Mouse (Mus musculus): Measurements from ENCODE around the gene Them7.

Them7 gene

DNA sequence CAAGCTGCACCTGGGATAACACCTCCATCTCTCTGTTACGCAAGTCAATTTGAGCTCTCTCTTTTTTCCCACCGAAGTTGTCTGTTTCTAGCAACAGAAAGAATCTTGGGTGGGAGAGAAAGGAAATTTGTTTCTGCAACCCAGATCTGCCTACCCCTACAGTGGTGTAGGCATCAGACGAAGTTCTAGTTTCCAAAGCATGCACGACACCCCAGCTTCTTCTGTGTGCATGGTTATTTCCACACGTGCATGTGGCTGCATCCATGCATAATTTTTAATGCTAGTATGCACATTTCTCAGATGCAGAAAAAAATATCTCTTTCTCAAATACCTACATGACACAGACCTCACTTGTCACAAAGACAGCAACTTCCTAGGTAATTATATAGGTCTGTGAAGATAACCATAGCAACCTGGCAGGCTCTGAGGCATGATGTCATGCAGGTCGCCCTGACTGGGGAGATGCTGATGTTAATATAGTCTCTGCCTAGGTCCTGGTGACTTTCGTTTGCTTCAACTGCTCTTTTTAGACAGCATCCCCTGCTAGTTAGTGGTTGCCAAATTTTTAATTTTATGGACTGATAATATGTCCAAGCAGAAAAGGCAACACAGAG is 192.0 kb downstream of the Them7 start:
- DNase-seq (ENCODE audit: low spot score in 2 of 2): peak in 1 of 2 experiments; percentile 39

DNA sequence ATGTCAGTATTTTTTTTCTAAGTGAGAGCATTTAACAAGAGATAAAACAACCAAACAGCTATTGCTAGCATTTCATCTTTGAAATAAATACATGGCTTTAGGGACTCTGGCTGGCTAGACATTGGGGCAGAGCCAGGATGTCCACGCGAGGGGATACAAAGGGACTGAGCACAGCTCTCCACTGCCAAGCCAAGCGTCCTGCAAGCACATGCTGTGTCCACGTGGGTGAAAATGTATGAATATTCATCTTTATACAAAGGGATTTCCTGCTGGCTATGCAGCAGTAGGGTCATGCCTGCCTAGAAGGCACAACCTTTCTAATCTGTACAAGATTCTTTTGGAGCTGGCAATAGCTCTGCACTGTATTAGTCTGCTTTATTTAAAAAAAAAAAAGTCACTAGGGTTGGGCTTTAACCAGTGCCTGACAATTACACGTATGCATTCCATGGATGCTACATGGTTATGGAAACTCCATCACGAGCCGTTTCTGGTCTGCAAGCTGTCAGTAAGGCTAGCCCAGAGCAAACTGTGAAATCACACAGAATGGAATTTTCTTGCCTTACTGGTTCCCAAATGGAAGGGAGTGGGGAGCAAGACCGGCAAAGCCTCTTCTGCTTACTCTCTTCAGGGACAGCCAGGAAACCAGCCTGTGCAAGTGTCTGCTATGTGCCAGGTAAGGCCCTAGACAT is 192.7 kb downstream of the Them7 start:
- peak in 1 of 2 experiments; percentile 52 for DNase-seq (ENCODE audit: low spot score in 2 of 2)

DNA sequence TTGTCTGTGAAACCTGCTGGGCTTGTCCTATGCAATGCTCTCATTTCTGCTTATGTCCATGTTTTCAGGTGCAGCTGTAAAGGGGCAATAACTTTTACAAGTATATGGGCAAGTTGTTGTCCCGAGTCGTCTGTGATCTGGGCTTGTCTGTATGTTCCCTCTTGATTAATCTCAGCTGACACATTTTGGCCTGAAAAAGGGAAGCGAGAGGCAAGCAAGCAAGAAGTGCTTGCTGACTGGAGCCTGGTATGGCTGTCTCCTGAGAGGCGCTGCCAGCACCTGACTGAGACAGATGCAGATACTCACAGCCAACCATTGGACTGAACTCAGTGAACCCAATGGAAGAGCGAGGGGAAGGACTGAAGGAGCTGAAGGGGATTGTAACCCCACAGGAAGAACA is 193.5 kb downstream of the Them7 start:
- no peak for DNase-seq (ENCODE audit: low spot score in 2 of 2)

DNA sequence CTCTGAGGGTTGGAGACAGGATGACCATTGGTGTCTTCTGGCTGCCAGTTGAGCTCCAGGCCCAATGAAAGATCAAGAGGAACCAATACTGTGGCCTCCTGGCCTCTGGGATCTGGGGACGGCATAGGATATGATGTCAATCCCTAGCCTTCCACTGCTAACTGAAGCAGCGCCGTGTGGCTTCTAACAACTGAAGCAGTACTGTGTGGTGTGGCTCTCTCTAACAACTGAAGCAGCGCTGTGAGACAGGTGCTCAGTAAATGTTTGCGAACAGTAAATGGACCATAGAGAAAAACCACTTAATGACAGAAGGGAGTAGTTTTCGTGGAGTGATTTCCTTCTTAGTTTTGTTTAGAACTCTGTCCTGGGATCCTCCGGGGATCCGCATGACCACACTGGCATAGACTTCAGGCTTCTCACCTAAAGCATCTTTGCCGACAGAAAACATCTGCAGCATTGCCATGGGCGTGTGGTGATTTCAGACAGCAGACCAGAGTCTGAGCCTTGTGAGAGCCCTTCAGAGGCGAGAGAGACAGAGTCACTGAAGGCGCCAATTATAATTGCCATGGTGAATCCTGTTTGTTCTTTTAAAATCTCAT is 194.6 kb downstream of the Them7 start:
- no peak for DNase-seq (ENCODE audit: low spot score in 2 of 2)

DNA sequence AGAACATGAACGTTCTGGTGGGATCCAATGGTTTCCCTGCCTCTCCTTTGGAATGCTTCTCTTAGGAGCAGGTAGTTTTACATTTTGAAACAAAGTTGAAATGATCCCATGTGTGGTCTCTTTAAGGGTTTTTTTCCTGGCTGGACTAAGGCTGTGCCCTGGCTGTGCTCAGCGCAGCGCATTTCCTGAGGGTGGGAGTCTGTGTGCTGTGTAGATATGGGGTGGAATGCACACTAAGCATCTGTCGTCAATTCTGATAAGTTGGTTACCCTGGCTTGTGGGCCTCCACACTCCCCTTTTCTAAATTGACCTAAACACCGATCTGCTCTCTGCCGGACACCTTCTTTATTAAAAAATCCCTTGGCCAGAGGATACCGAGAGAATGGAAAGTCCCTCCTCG is 203.3 kb downstream of the Them7 start:
- no peak for DNase-seq (ENCODE audit: low spot score in 2 of 2)

DNA sequence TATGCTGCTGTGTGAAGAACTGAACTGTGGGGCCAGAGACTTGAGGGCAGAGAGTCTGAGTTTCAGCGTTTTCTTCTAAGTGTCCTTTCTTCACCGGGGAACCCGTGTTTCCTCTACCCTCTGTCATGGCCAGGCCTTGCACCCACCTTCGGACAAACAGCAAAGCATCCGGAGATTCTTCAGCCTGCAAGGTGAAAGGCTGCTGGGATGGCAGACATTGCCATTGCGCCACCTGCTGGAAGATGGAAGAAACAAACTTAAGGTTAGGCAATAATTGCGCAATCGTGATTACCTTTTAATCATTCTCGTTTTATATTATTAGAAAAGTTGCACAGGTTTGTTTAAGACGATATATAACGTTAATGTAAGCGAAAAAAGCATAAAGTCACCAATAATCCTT is 203.9 kb downstream of the Them7 start:
- DNase-seq (ENCODE audit: low spot score in 2 of 2): no peak

DNA sequence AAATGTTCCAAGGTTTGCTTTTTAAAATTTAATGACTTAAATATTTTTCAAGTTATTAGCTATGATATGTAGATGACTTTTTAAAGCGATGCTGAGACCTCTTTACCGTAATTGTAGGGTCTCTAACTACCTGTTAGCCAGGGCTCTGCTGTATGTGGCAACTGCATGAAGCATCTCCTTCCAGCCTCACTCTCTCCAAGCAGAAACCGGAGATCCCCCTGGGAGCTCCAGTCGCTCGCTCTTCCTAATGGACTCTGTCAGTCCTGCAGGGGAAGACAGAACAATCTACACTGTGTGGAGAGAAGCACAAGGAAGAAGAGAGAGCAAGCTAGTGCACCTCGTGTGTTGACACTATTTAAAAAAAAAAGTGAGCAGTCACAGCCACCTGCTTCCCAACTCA is 204.3 kb downstream of the Them7 start:
- DNase-seq (ENCODE audit: low spot score in 2 of 2): no peak
